Mouse (Mus musculus) stomach, postnatal 0 days (tissue): ENCODE measurements around the gene Sema3a. TPM values are rescaled to one million over a fixed set of nuclear protein-coding genes. Genes with fewer than 3 reads are reported as not detected.

Source experiments
- ATAC-seq: fragments of 200-750 bp; cut with Nextera tagmentation; 2 replicates; pipeline ENCODE4 v1.8.0; 2017; ENCODE audit not compliant: low FRiP score, low TSS enrichment
- DNase-seq: peaks from one replicate; pipeline ENCODE4 v3.0.0-alpha.2; 2016; ENCODE audit warnings: low spot score
- H3K27ac ChIP-seq: fragments of 300-500 bp; sonication (generic); replicated peaks from 2 replicates; pipeline ENCODE4 v1.5.1; 2014; ENCODE audit warnings: mild to moderate bottlenecking, control low read depth
- H3K27me3 ChIP-seq: fragments of 300-500 bp; sonication (generic); 2 replicates; pipeline ENCODE4 v1.6.1; 2014; ENCODE audit warnings: low read length; ENCODE audit not compliant: control insufficient read depth, insufficient read depth
- H3K36me3 ChIP-seq: fragments of 300-500 bp; sonication (generic); 2 replicates; pipeline ENCODE4 v1.6.1; 2014; ENCODE audit warnings: low read length, mixed read lengths; ENCODE audit not compliant: control insufficient read depth, insufficient read depth
- H3K4me1 ChIP-seq: fragments of 300-500 bp; sonication (generic); replicated peaks from 2 replicates; pipeline ENCODE4 v1.6.1; 2014; ENCODE audit warnings: antibody characterized with exemption; ENCODE audit not compliant: control insufficient read depth, insufficient read depth
- H3K4me2 ChIP-seq: fragments of 300-500 bp; sonication (generic); replicated peaks from 2 replicates; pipeline ENCODE4 v1.6.1; 2014; ENCODE audit warnings: low read depth, mild to moderate bottlenecking, control low read depth, moderate library complexity
- H3K4me3 ChIP-seq: fragments of 300-500 bp; sonication (generic); 2 replicates; pipeline ENCODE4 v1.5.1; 2014; ENCODE audit warnings: low read depth, low read length, control low read depth
- H3K9ac ChIP-seq: fragments of 300-500 bp; sonication (generic); 2 replicates; pipeline ENCODE4 v1.6.1; 2014; ENCODE audit warnings: mild to moderate bottlenecking, low read length, control low read depth, mixed read lengths
- H3K9me3 ChIP-seq: fragments of 300-500 bp; sonication (generic); 2 replicates; pipeline ENCODE4 v1.6.1; 2016; ENCODE audit warnings: low read length; ENCODE audit not compliant: control insufficient read depth
- CTCF ChIP-seq: IDR thresholded peaks from 2 replicates; pipeline ENCODE4 v1.5.1; 2016; ENCODE audit warnings: antibody characterized with exemption, low read depth, mild to moderate bottlenecking, moderate library complexity
- EP300 ChIP-seq: optimal IDR thresholded peaks from 2 replicates; pipeline ENCODE3; 2016; ENCODE audit warnings: antibody characterized with exemption
- WGBS: fragments of 180-500 bp; shearing (Covaris S2); extraction: QIAGEN DNeasy Blood & Tissue Kit; methylation state at CpG from one replicate; pipeline ENCODE4 v1.1.7; 2014; 5-methylcytosine and 5-hydroxymethylcytosine counted together
- polyA plus RNA-seq: library from polyadenylated mRNA; unstranded; fragments of >200 nt; fragmentation: Nextera tagmentation; extraction: Ambion mirVana; gene quantifications from 2 replicates; pipeline ENCODE4 v1.2.1, GENCODE M21; 2015

Gene Sema3a
- polyA plus RNA-seq = 7.4 and 8.6 TPM in 2 replicates

DNA sequence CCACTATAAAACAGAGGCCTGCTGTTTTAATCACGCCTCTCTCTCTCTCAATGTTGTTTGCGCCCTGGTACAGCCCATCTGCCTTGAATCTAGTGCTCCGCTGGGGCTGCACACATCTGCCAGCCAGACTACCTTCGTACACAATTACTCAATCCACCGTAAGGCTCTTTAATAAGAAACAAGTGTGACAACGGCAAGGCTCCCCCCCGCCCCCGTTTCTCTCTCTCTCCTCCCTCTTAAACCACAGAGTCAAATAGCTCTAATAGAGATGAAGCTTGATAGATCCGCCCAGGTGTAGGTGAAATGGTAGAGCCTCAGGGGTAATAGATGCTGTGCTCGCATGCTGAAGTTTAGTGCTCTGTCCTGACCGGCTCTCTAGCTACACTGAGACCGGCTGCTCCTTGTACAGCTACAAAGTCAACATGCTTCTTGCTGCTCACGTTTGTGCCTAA lies at the start of gene Sema3a:
Gene Sema3a (plus strand): TSS at position 174 of the 452 bp plus-strand sequence.
- Histone ChIP-seq H3K27ac (no peak within 1 kb of the TSS), H3K27me3 (no peaks in the 10 kb centered on the region), H3K4me2 (no peak within 1 kb of the TSS), H3K4me3 (no peak within 1 kb of the TSS), H3K9ac (no peak within 1 kb of the TSS), H3K36me3 (no peaks in the 10 kb centered on the region), H3K9me3 (no peaks in the 10 kb centered on the region), H3K4me1 (no peaks in the 10 kb centered on the region)
- TF ChIP-seq EP300 = no peak
- no peak for TF ChIP-seq CTCF
- ATAC-seq (no peak), DNase-seq (no peak)
- 57% methylated on average over 13 of the region's 13 CpGs for WGBS

DNA sequence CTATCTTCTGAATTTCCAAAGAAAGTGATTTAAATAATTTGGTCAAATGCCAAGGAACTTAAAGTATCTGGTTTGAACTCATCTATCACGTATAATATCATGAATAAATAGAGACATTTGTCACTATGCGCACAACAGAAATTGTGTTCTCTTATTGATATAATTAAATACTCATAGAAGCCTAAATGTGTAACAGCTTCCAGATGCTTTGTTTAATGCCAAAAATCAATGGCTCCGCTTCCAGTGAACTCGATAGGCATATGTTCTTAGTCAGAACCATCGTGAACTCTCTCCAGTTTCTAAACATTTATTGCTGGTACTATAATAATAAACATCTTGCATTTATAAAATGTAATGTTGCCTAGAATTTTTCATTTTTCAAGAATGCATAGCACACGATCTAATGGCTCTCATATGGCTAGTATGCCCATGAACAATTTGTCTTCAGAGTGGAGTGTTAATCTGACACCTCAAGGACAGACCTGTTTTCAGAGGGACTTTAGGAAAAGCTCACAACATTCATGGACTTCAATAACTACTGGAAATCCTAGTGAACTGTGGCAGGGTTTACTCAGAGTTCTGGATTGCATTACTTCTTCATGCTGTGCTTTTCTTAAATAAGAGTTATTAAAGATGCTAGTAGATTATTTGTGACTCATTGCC lies 40.3 kb upstream of the Sema3a start:
- H3K36me3 ChIP-seq = no peaks in the 10 kb centered on the region
- ATAC-seq = no peak
- TF ChIP-seq EP300 = no peak
- no peak for TF ChIP-seq CTCF
- H3K4me1 ChIP-seq = no peaks in the 10 kb centered on the region
- no peak for DNase-seq
- no peak overlapping the region for H3K27ac ChIP-seq
- no peaks in the 10 kb centered on the region for H3K27me3 ChIP-seq
- no peak overlapping the region for H3K4me2 ChIP-seq
- 53% methylated on average over 6 of the region's 6 CpGs for WGBS
- no peaks in the 10 kb centered on the region for H3K9me3 ChIP-seq
- no peak overlapping the region for H3K9ac ChIP-seq
- H3K4me3 ChIP-seq = no peak overlapping the region

DNA sequence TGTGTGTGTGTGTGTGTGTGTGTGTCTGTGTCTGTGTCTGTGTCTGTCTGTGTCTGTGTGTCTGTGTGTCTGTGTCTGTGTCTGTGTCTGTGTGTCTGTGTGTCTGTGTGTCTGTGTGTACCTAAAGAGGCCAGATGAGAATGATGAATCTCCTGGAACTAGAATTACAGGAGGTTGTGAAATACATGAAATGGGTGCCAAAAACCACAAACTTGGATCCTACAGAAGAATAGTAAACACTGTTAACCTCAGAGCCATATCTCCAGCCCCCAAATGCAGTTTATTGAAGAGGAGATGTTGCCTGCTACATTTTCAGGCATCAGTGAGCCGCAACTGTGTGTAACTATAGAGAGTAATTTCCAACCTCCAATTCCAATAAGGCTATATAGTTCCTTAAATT lies 34.8 kb upstream of the Sema3a start:
- TF ChIP-seq CTCF (no peak), EP300 (no peak)
- no peaks in the 10 kb centered on the region for H3K4me1 ChIP-seq
- whole genome bisulfite sequencing = 58% methylated on average over 1 of the region's 1 CpGs
- no peaks in the 10 kb centered on the region for H3K36me3 ChIP-seq
- DNase-seq (no peak), ATAC-seq (no peak)
- no peaks in the 10 kb centered on the region for H3K9me3 ChIP-seq
- no peaks in the 10 kb centered on the region for H3K27me3 ChIP-seq
- no peak overlapping the region for H3K4me3 ChIP-seq
- H3K4me2 ChIP-seq = no peak overlapping the region
- no peak overlapping the region for H3K9ac ChIP-seq
- no peak overlapping the region for H3K27ac ChIP-seq

DNA sequence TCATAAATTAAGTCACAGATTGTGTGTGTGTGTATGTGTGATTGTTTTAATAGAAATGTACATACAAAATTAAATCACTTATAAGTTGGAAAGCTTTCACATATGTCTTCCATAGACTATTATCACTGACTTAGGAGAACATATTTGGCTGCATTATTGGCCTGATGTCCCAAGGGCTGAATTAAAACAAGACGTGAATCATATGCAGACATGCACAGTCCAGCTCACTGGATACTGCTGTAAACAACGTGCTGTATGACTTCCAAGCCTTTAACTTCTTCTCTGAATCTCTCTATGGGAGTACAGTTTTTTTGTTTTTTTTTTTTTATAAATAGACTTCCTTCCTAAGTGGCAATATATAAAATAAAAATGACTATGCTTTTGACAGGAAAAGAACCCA lies 15.7 kb upstream of the Sema3a start:
- Histone ChIP-seq H3K27ac (no peak overlapping the region), H3K4me3 (no peak overlapping the region), H3K36me3 (no peaks in the 10 kb centered on the region), H3K4me1 (no peaks in the 10 kb centered on the region), H3K9me3 (no peaks in the 10 kb centered on the region), H3K4me2 (no peak overlapping the region), H3K27me3 (no peaks in the 10 kb centered on the region), H3K9ac (no peak overlapping the region)
- WGBS = 35% methylated on average over 2 of the region's 2 CpGs
- no peak for TF ChIP-seq CTCF
- no peak for TF ChIP-seq EP300
- no peak for ATAC-seq
- no peak for DNase-seq

DNA sequence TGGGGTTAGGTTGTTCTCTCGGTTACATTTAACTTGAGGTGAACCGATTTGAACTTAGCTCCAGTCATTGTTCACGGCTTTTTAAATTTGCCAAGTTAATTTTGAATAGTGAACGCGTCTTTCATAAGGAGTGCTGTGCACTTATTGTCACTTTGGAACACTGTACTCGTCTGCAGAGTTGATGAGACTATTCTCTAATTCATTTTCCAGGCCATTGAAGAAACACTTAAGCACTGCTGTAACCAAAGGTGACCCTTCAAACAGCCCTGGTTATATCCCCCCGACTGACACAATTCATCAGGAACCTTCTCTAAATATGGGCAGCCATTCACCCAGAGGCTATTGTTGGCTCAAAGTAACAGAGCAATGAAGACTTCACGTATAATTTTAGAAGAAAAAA lies 8.0 kb upstream of the Sema3a start:
- ATAC-seq (no peak), DNase-seq (no peak)
- WGBS = 71% methylated on average over 8 of the region's 8 CpGs

DNA sequence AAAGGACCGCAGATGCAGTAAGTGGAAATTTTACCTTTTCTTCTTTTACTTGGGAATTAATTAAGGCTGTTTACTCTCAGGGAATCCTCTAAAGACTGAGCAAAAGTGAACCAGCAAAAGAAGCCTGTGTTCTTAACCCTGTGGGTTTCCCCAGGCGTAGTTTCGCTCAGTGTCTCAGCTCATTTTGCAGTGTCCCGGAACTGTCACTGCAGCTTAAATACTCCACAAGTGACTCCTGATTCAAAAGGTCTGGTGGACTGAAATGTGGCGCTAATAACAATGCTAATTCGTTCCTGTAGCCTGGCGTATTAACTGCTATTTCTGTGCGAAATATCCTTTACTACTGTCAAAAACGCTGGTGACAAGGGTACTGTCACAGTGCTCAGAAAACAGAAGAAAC lies 543 bp downstream of the Sema3a start:
- TF ChIP-seq EP300 = no peak
- no peak for TF ChIP-seq CTCF
- no peaks in the 10 kb centered on the region for H3K27me3 ChIP-seq
- H3K27ac ChIP-seq = no peak overlapping the region
- no peak overlapping the region for H3K4me2 ChIP-seq
- DNase-seq (no peak), ATAC-seq (no peak)
- no peaks in the 10 kb centered on the region for H3K4me1 ChIP-seq
- no peaks in the 10 kb centered on the region for H3K9me3 ChIP-seq
- no peaks in the 10 kb centered on the region for H3K36me3 ChIP-seq
- no peak overlapping the region for H3K9ac ChIP-seq
- WGBS = 75% methylated on average over 9 of the region's 9 CpGs
- no peak overlapping the region for H3K4me3 ChIP-seq

More for the DNA sequence above, 8.0 kb upstream of the Sema3a start:
- no peak overlapping the region for H3K27ac ChIP-seq
- no peak overlapping the region for H3K4me2 ChIP-seq
- no peak overlapping the region for H3K4me3 ChIP-seq
- no peak for TF ChIP-seq CTCF
- TF ChIP-seq EP300 = no peak
- H3K9me3 ChIP-seq = no peaks in the 10 kb centered on the region
- no peaks in the 10 kb centered on the region for H3K4me1 ChIP-seq
- no peaks in the 10 kb centered on the region for H3K36me3 ChIP-seq
- H3K9ac ChIP-seq = no peak overlapping the region
- no peaks in the 10 kb centered on the region for H3K27me3 ChIP-seq
